Mouse (Mus musculus) WW6 (cell line): Measurements from ENCODE around the gene Snu13.

ENCODE experiments used
- DNase-seq: peaks from one replicate; pipeline ENCODE4 v3.0.0-alpha.2; 2013; ENCODE audit warnings: low read depth, low spot score

Snu13 gene

DNA sequence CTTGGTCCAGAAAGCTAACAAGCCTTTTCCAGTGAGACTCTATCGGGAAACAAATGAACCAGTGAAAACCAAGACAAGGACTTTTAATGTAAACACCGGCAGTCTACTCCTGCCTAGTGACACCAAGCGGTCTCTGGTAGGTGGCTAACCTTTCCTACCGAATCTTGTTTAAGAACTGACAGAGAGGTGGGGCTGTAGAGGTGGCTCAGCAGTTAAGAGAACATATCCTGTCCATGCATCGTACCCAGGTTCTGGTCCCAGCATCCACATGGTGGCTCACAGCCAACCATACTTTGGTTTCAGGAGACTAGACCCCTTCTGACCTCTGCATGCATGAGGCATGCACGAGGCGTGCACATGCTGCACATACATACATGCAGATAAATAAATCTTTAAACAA is 20.1 kb downstream of the Snu13 start:
- no peak for DNase-seq

DNA sequence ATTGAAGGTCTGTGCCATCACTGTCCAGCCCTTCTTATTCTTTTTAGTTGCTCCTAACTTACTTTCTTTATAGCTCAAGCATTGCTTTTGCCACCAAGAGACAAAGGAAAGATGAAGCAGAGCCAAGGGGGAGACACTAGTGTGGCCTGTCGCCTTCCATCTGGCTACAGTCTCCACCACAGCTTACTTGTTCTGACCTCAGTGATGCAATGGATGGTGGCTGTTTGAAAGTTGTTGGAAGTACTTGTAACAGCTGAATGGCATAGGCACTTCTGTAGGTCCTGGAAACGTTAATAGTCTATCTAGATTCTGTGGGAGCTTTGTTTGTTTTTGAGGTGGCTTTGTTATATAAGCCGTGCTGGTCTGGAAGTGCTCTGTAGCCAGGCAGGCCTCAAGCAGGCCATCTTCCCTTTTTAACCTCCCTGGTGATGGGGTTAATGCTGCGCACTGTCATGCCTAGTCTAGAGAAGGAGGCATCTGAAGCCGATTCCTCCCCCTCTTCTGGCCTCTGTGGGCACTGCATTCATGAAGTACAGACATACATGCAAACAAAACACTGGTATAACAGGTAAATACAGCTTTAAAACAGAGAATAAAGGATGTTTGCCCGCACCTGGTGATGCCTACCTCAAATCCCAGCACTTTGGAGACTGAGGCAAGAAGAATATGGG is 23.3 kb downstream of the Snu13 start:
- no peak for DNase-seq

DNA sequence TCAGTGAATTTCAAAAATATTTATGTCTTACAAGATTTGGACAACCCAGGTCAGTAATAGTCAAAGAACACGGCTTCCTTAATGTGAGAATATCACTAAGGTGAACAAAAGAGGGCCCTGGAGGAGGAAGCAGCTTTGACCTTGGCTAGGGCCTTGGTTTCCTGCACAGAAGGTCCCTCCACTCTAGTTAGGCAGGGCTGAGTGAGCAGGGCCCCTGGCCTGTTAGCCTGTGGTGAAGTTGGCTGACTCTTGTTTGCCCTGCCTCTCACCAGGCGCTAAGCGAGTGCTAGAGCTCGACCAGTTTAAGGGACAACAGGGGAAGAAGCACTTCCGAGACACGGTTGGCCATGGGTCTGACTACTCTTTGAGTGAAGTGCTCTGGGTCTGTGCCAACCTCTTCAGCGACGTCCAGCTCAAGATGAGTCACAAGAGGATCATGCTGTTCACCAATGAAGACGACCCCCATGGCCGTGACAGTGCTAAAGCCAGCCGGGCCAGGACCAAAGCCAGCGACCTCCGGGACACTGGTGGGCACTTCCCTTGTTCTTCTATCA is 24.8 kb downstream of the Snu13 start:
- DNase-seq: no peak

DNA sequence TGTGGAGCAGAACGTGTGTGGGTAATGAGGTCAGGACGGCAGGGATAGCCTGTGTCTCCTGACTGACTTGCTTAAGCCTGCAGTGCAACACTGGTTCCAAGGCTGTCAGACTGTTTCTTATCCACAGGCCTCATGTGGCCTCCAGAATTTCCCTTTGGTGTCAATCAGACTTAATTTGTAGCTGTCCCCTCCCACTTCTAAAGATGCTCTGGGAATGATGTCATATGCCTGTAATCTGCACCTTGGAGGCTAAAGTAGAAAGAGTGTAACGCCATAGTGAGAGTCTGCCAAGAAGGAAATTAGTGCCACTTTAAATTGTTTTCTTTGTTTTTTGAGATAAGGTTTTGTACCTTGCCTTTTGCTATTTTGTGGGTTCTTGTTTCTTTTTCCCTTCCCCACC is 28.1 kb downstream of the Snu13 start:
- no peak for DNase-seq

DNA sequence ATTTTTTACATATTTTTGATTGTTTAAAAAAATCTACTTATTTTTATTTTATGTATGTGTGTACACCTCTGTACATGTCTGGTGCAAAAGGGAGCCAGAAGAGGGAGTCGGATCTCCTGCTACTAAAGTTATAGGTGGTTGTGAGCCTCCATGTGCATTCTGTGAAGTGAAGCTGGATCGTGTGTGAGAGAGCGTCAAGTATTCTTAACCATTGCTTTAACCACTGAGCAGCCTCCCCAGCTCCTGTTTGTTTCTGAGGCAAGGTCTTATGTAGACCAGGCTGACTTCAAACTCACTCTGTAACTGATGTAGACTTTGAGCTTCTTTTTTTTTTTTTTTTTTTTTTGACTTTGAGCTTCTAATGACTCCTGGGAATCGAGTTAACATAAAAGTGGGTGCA is 29.9 kb downstream of the Snu13 start:
- no peak for DNase-seq

DNA sequence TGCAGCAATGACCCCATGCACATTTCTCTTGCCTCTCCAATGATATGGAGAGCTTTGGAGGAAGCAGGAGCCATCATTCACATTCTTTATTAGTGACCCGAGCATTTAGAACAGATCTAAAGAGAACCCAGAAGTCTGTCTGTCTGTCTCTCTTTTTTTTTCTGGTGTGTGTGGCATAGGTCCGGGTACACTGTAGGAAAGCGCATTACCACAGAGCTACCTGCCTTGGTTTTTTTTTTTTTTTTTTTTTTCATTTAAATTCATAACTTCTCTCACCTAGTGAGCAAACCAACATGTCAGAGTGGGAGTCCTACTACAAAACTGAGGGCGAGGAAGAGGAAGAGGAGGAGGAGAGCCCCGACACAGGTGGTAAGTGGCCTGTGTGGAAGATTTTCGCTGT is 30.6 kb downstream of the Snu13 start:
- DNase-seq: no peak

DNA sequence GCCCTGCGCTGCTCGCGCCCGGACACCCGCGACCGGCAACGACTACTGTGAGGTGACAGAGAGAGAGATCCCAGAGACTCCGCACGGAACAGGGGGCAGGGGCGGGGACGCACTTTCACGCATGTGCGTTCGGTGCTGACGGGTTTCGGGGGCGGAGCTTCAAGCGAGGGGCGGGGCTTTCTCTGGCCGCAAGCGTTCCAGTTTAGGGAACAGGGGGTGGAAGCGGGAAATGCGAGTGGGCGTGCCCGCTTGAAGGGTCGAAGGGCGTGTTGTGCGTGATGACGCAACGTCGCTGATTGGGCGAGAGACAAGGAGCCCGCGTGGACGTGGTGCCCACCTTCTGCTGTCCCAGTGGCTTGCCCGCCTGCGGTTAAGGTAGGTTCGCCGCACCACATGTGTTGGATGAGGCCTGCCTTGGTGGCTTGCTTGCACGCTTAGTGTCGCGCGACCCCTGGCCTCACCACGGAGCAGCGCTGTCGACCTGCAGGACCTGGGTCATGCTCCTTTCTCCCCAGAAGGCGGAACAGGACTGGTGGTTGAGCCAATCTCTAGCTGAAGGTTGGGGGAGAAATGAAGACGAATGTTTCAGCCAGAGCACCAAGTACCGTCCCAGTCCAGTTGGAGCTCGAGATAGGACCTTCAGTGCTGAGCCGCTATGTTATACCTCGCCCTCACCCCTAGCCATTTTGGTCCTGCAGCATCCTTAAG is 31.1 kb downstream of the Snu13 start:
- DNase-seq: peak; percentile 96

DNA sequence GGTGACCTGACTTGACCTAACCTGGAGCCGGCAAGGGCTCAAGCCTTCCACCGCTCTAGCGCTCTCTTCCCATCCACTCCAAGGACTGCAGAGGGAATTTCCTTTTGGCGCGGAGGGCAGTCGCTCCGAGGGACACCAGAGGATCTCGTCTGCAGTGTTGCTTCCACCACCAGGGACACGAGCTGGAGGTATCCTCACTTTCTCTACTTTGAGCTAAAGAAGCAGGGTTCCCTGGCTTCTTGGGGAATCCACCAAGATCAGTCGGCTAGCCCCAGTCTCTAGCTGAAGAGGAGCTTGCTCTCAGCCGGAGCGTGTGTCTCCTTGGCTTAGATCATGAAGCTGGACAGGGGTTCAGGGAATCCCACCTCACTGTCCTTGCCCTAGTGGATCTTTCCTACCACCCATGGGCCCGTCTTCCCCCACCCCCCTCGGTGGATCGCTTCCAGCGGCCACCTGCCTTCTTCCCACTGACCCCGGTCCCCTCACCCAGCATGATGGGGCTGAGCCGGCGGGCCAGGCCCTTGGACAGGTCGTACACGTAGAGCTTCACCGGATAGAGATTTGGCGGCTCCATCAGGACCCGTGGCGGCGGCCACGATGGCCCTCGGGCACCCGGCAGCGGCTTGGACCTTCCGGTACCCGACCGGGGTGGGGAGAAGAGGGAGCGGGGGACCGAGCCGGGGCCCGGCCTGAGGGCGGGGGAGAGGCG is 31.9 kb downstream of the Snu13 start:
- no peak for DNase-seq

DNA sequence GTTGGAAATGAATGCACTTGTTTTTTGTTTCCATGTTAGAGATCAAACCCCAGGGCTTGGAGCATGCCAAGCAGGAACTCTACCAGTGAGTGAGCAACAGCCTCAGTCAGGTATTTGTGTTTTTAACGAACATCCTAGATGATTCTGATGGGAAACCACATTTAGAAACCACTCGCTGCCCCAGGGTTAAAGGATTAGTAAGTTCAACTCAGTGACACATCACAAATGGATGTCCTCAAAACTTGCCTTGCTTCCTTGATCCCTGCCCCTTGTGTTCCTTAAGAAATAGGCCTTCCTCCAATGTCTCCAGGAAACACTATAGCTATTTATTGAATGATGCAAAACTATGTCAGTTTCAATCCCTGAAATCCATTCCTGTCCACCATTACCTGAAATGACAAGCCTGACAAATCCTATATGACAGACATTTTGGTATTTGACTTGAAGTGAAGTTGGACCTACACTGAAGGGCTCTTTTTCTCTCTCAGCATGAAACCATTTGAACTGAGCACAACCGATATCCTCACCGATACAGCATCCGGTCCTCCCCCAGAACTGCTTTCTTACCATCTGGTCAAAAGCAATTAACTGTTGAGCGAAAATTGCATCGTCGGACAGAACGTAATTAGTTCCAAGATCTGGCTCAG is 32.5 kb downstream of the Snu13 start:
- no peak for DNase-seq

DNA sequence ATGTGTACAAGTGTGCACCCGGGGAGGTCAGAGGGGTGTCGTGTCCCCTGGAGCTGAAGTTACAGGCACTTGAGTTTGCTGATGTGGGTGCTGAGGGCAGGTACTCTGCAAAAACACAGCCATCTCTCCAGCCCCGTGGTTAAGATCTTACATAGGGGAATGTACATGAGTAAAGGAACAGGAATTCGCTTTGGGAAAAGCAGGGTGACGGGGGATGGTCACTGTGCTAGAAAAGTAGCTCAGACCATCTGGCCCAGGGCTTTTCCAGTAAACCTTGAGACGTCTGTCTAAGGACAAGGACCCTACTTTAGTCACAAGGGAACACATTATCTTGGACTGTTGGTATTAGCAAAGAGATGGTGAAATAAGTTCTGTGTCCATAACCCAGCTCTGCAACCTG is 35.5 kb downstream of the Snu13 start:
- no peak for DNase-seq

DNA sequence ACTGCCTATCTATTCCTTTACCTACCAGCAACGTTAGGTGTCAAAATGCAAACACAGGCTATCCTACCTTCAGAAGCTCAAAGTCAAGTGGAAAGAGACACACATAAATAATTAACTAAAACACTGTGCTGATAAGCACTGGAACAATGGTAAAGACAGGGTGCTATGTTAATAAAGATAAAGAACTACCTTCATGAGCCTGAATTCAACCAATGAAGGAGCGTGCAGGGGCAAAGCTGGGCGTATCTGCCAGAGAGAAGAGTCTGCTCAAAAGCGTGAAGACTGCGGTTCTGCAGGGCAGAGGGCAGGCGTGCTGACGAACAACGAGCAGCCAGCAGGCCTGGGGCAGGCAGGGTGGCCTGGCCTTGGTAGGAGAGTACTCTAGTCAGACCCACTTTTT is 43.1 kb downstream of the Snu13 start:
- DNase-seq: no peak

DNA sequence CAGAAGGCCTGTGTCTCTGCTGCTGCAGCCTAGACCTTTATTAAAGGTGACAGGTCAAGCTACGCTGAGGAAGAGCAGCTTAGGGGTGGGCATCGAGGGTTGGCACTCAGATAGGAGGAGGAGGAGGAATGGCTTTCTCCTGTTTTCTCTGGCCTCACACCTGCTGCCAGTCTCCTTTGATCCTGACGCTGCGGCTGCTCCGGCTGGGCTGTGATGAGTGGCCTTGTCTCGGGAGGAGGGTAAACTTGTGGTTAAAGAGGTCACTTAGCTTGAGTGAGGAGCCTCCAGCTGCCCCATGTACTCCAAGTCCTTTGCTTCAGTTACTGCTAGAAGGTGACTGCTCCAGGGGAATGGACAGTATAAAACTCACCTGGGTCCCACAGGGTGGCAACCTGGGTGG is 53.4 kb downstream of the Snu13 start:
- DNase-seq: no peak

DNA sequence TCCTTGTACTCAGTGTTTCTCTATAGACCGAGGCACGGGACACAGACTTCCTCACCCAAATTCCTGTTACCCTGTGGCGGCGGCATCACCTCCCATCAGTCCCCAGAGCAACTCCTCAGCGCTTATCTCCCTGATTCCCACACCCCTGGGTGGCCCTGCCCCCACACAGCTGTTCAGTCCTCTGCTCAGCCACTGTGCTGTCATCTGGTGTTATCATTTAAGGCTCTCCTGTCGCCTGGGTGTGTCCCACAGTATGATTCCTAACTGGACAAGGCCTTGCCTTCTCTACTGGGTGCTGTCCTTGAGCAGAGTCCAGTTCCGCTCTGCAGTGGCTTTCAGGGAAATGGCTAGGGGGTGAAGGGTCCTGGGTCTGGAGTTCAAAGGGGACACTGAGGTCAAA is 56.8 kb downstream of the Snu13 start:
- no peak for DNase-seq
